ENCODE assay signal across 17 mouse cellular contexts in genomic region chr9:60054951-60055350, GRCm38 (mm10).
A peak's percentile ranks its signal among the peaks of the same experiment; 100 is the strongest.
DNase-seq lines count a peak whose midpoint lies in the region; ATAC-seq and TF ChIP-seq lines count a peak whose summit lies in the region.
"Had no signal": no experiment of that assay in that cellular context is flagged by ENCODE, and none has a peak within 500 bp of the region (broad histone marks: within the 10 kb centered on the region; RNA-seq: fewer than 3 reads in every experiment).

No protein-coding gene starts in this region.

- H3K36me3 ChIP-seq in heart, adult 2 months (ENCODE audit: control insufficient read depth, insufficient read depth, low read length): no peaks in the 10 kb centered on the region
- H3K36me3 ChIP-seq: heart, embryonic 12.5 days had no signal

- no peak overlapping the region; the same call in 1 of the 2 replicates for H3K27ac ChIP-seq in heart, adult 2 months
- H3K27ac ChIP-seq: hindbrain, embryonic 14.5 days had no signal

- no peak overlapping the region for H3K4me3 ChIP-seq in heart, adult 2 months
- H3K4me3 ChIP-seq: heart, embryonic 12.5 days; megakaryocyte, embryonic 14.5 days had no signal

- peaks cover 5% of the 10 kb centered on the region for H3K4me1 ChIP-seq in heart, adult 2 months (ENCODE audit: control insufficient read depth, insufficient read depth, low read length)
- H3K4me1 ChIP-seq: heart, embryonic 12.5 days; megakaryocyte, embryonic 14.5 days had no signal

- H3K79me2 ChIP-seq in heart, adult 2 months (replicated peaks; ENCODE audit: control insufficient read depth, insufficient read depth, low read length): no peaks in the 10 kb centered on the region

- intact Hi-C loops in heart, adult 2 months (cut with DNase I): no loop called here

- 44% methylated on average over 5 of the region's 5 CpGs for WGBS in heart, adult 2 months

- DNase-seq in kidney, adult 9 months: peak; percentile 8
- no peak for DNase-seq in kidney, adult 18-20 months
- peak; percentile 20 for DNase-seq in layer of hippocampus, adult 9-10 months (ENCODE audit: low spot score)
- peak; percentile 59 to 60 for DNase-seq in right cerebral cortex, adult 2 months (ENCODE audit: low spot score in 2 of 2)
- DNase-seq in heart, adult 2 months: no peak
- DNase-seq: adrenal gland, adult 2 months; cerebellum, adult 11-12 months; embryo, embryonic 11 days; liver, postnatal 0 days; thymus, adult 2 months had no signal

- no peak for TF ChIP-seq POLR2A in heart, adult 2 months (IDR thresholded peaks at IDR 0.05; ENCODE audit: insufficient read depth, low read depth, low read length)

- TF ChIP-seq CTCF in heart, adult 2 months (IDR thresholded peaks at IDR 0.05): no peak

- no peak for TF ChIP-seq EP300 in heart, adult 2 months (IDR thresholded peaks at IDR 0.05; ENCODE audit: insufficient read depth, low read depth, low read length)

- ATAC-seq in frontal cortex, adult (ENCODE audit: low TSS enrichment): peak; percentile 97
- no peak for ATAC-seq in monocyte, adult 5-6 weeks (replicated peaks; ENCODE audit: insufficient number of reproducible peaks, low FRiP score, low TSS enrichment, poor library complexity, severe bottlenecking)
- ATAC-seq in erythroblast, adult 5-6 weeks (replicated peaks; ENCODE audit: low FRiP score, poor library complexity, severe bottlenecking): no peak
- ATAC-seq: forebrain, embryonic 16.5 days; liver, postnatal 0 days had no signal

- no peaks in the 10 kb centered on the region for H3K27me3 ChIP-seq in heart, adult 2 months (ENCODE audit: control insufficient read depth, insufficient read depth, low read length)
- H3K27me3 ChIP-seq: heart, embryonic 12.5 days; megakaryocyte, embryonic 14.5 days had no signal

- no peak overlapping the region for H3K9ac ChIP-seq in heart, adult 2 months (ENCODE audit: low read depth, low read length)
- H3K9ac ChIP-seq: heart, embryonic 12.5 days; hindbrain, embryonic 14.5 days; liver, postnatal 0 days had no signal

Comparison
In these comparisons a context has a peak if more than half of its experiments do, and no peak if none do; other contexts are left out.
1. DNase-seq: peak in kidney, adult 9 months (single experiment), layer of hippocampus, adult 9-10 months (single experiment) and right cerebral cortex, adult 2 months (2 of 2); none in kidney, adult 18-20 months (single experiment) and heart, adult 2 months (0 of 2).